Mouse (Mus musculus) heart, adult 2 months (tissue): ENCODE measurements around the gene 2200002D01Rik. TPM values are rescaled to one million over a fixed set of nuclear protein-coding genes. Genes with fewer than 3 reads are reported as not detected.

Experiments used
- DNase-seq, 2 experiments: peaks; one replicate each; pipeline ENCODE4 v3.0.0; 2021
- H3K27ac ChIP-seq: fragments of 200-600 bp; 2 replicates; pipeline ENCODE4 v1.8.1; 2022
- H3K27me3 ChIP-seq: fragments of 200-500 bp; 2 replicates; pipeline ENCODE4 v1.6.1; 2012; ENCODE audit warnings: mild to moderate bottlenecking, low read length, inconsistent platforms, mixed read lengths; ENCODE audit not compliant: control insufficient read depth, insufficient read depth
- H3K36me3 ChIP-seq: fragments of 200-500 bp; 2 replicates; pipeline ENCODE4 v1.6.1; 2012; ENCODE audit warnings: low read length, inconsistent platforms; ENCODE audit not compliant: control insufficient read depth, insufficient read depth
- H3K4me1 ChIP-seq: fragments of 200-500 bp; 2 replicates; pipeline ENCODE4 v1.6.1; 2011; ENCODE audit warnings: low read length; ENCODE audit not compliant: control insufficient read depth, insufficient read depth
- H3K4me3 ChIP-seq: fragments of 200-600 bp; 2 replicates; pipeline ENCODE4 v1.8.1; 2022
- H3K79me2 ChIP-seq: fragments of 200-500 bp; replicated peaks from 2 replicates; pipeline ENCODE4 v1.6.1; 2012; ENCODE audit warnings: mild to moderate bottlenecking, inconsistent platforms, low read length, moderate library complexity, mixed read lengths; ENCODE audit not compliant: control insufficient read depth, insufficient read depth
- H3K9ac ChIP-seq: fragments of 200-500 bp; 2 replicates; pipeline ENCODE4 v1.6.1; 2012; ENCODE audit warnings: low read depth, mild to moderate bottlenecking, control low read depth, inconsistent platforms, low read length, mixed read lengths
- CTCF ChIP-seq: fragments of 200-600 bp; IDR thresholded peaks from 2 replicates; pipeline ENCODE4 v1.8.1; 2022; ENCODE audit warnings: antibody characterized with exemption, mild to moderate bottlenecking, moderate library complexity
- EP300 ChIP-seq: fragments of 200-500 bp; IDR thresholded peaks from 2 replicates; pipeline ENCODE4 v1.6.1; 2011; ENCODE audit warnings: low read depth, low read length, control low read depth; ENCODE audit not compliant: insufficient read depth
- POLR2A ChIP-seq: fragments of 200-500 bp; IDR thresholded peaks from 2 replicates; pipeline ENCODE4 v1.6.1; 2011; ENCODE audit warnings: mild to moderate bottlenecking, low read depth, low read length, control low read depth; ENCODE audit not compliant: insufficient read depth
- WGBS: fragments of 180-500 bp; shearing (Covaris S2); methylation state at CpG from one replicate; pipeline ENCODE4 v1.1.7; 2018; 5-methylcytosine and 5-hydroxymethylcytosine counted together
- intact Hi-C: fragments of 180-260 bp; cut with DNase I; formaldehyde crosslinking; loops from one replicate; pipeline ENCODE4 v1.15.1; 2025
- polyA plus RNA-seq: library from polyadenylated mRNA; depleted of rRNA; stranded (reverse); fragments of >200 nt; gene quantifications from 2 replicates; pipeline ENCODE4 v1.2.3, GENCODE M21; 2012
- total RNA-seq, 2 experiments: library from RNA; stranded (reverse); gene quantifications; 2 replicates each; pipeline ENCODE4 v1.2.3; 2021

The 2200002D01Rik gene
- total and polyA plus RNA-seq, 3 experiments, result 0.98 to 2.0 (median 1.5) TPM

DNA sequence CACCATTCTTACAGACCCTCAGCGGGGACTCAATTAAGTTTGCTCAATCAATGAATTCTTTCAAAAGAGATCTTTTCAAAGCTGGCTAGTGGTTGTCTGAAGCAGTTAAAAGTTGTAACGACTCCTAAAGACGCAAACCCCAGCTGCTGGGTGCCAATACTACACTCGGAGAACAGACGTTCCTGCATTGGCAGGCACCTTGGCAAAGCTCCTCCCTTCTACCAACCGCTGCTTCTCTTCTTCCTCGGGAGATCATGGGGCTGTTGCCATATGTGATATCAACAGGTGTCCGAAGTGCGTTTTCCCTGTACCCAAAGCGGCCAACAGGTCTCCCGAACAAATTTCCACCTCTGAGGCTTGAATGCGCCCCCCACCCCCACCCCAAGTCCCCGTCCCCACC is 32.5 kb upstream of the 2200002D01Rik start:
- H3K9ac ChIP-seq, result no peak overlapping the region; the same call in none of the 2 replicates
- no peaks in the 10 kb centered on the region for H3K79me2 ChIP-seq
- TF ChIP-seq CTCF (no peak), POLR2A (no peak), EP300 (no peak)
- intact Hi-C loops, result loop anchor here (5.0 kb wide), 1 partner anchor 34 kb away; the partner anchor contains the start of gene 2200002D01Rik
- WGBS, result 24% methylated on average over 13 of the region's 13 CpGs
- no peaks in the 10 kb centered on the region for H3K27me3 ChIP-seq
- H3K4me3 ChIP-seq, result peak overlapping the region; percentile 77
- no peaks in the 10 kb centered on the region for H3K36me3 ChIP-seq
- H3K4me1 ChIP-seq, result peaks cover 7% of the 10 kb centered on the region
- peak overlapping the region; percentile 19 for H3K27ac ChIP-seq
- DNase-seq, result no peak

DNA sequence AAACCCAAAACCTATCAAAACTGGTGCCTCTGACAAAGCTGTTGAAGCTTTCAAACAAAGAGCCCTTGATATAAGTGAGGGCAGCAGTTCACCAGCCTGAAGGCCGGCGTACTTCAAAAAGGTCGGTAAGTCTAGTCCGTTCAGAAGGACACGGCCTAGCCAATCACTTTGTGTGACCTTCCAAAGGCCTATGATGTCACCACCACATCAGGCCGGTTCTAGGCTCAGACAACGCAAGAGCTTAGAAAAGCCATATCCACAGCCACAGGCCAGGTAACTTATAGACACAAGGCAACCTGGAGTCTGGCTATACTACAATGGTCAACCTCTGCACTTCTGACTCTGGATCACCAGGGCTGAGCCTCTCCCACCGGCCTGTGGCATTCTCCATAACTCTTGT is 31.7 kb upstream of the 2200002D01Rik start:
- intact Hi-C loops, result loop anchor here (5.0 kb wide), 1 partner anchor 33 kb away; the partner anchor contains the start of gene 2200002D01Rik
- WGBS, result 69% methylated on average over 8 of the region's 8 CpGs
- Histone ChIP-seq H3K36me3 (no peaks in the 10 kb centered on the region), H3K4me1 (peaks cover 7% of the 10 kb centered on the region), H3K27ac (no peak overlapping the region), H3K79me2 (no peaks in the 10 kb centered on the region), H3K27me3 (no peaks in the 10 kb centered on the region), H3K9ac (no peak overlapping the region), H3K4me3 (no peak overlapping the region)
- no peak for TF ChIP-seq EP300
- TF ChIP-seq POLR2A, result no peak
- TF ChIP-seq CTCF, result no peak
- DNase-seq, result no peak

DNA sequence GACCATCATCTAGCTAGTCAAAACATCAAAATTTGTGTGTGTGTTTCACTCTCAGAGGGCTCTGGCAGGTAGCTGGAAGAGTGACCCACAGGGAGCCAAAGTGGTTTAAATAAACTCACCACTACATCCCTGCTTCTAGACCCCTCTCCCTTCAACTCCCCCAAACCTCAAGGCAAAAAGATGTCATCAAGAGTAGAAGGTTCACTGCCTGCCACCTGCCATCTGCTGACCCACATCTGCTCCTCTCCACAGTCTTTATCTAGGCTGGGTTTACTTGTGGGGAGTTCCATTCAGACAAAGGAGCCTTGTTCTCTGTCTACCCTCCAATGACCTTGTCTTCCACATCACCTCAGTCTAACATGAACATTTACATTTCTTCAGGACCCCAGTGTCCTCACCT is 31.0 kb upstream of the 2200002D01Rik start:
- no peak overlapping the region for H3K27ac ChIP-seq
- no peaks in the 10 kb centered on the region for H3K79me2 ChIP-seq
- H3K9ac ChIP-seq, result no peak overlapping the region
- no peaks in the 10 kb centered on the region for H3K27me3 ChIP-seq
- H3K4me3 ChIP-seq, result no peak overlapping the region
- H3K4me1 ChIP-seq, result peaks cover 7% of the 10 kb centered on the region
- H3K36me3 ChIP-seq, result no peaks in the 10 kb centered on the region
- no peak for TF ChIP-seq EP300
- TF ChIP-seq CTCF, result no peak
- no peak for TF ChIP-seq POLR2A
- DNase-seq, result no peak
- intact Hi-C loops, result no loop called here

DNA sequence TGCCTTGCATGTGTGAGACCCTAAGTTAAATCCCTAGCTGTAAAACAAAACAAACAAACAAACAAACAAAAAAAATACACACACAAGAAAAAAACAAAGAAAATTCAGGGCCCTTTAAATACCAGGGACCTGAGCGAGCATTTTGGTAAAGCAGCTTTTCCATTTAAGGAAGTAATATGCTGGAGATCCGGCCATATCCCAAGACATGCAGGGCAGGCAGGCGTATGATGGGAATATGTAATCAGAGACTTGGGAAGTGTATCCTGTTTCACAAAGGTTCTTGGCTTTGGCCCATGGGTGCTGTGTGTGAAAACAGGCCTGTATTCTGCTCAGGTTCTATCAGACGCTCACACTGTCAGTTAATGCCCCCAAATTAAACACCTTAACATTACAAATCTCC is 29.2 kb upstream of the 2200002D01Rik start:
- TF ChIP-seq POLR2A (no peak), EP300 (no peak), CTCF (no peak)
- Histone ChIP-seq H3K27ac (no peak overlapping the region), H3K79me2 (no peaks in the 10 kb centered on the region), H3K9ac (no peak overlapping the region), H3K4me3 (no peak overlapping the region), H3K4me1 (peaks cover 7% of the 10 kb centered on the region), H3K27me3 (no peaks in the 10 kb centered on the region), H3K36me3 (no peaks in the 10 kb centered on the region)
- no peak for DNase-seq
- intact Hi-C loops, result no loop called here
- 55% methylated on average over 4 of the region's 4 CpGs for WGBS

GRCm38 (mm10) chr7:29276715-29277114 is 28.4 kb upstream of the 2200002D01Rik start:
- Histone ChIP-seq H3K36me3 (no peaks in the 10 kb centered on the region), H3K79me2 (no peaks in the 10 kb centered on the region), H3K4me1 (peaks cover 6% of the 10 kb centered on the region), H3K27me3 (no peaks in the 10 kb centered on the region), H3K9ac (no peak overlapping the region), H3K27ac (no peak overlapping the region), H3K4me3 (no peak overlapping the region)
- DNase-seq, result no peak
- TF ChIP-seq CTCF, result no peak
- TF ChIP-seq EP300, result no peak
- TF ChIP-seq POLR2A, result no peak
- intact Hi-C loops, result no loop called here
- WGBS, result 37% methylated on average over 5 of the region's 5 CpGs

- intact Hi-C loops, result no loop called here
- Histone ChIP-seq H3K4me3 (no peak overlapping the region), H3K9ac (peak overlapping the region; percentile 34), H3K27ac (peak overlapping the region; percentile 57), H3K27me3 (no peaks in the 10 kb centered on the region), H3K4me1 (peaks cover 5% of the 10 kb centered on the region), H3K79me2 (no peaks in the 10 kb centered on the region), H3K36me3 (no peaks in the 10 kb centered on the region)
- 47% methylated on average over 8 of the region's 8 CpGs for WGBS
- DNase-seq, result no peak
- no peak for TF ChIP-seq EP300
- TF ChIP-seq POLR2A, result no peak
These were observed 23.6 kb upstream of the 2200002D01Rik start for GRCm38 (mm10) chr7:29271687-29272465.
